Mouse (Mus musculus): ENCODE measurements around the gene Gm21885.
A peak's percentile ranks its signal among the peaks of the same experiment; 100 is the strongest.

The Gm21885 gene

DNA sequence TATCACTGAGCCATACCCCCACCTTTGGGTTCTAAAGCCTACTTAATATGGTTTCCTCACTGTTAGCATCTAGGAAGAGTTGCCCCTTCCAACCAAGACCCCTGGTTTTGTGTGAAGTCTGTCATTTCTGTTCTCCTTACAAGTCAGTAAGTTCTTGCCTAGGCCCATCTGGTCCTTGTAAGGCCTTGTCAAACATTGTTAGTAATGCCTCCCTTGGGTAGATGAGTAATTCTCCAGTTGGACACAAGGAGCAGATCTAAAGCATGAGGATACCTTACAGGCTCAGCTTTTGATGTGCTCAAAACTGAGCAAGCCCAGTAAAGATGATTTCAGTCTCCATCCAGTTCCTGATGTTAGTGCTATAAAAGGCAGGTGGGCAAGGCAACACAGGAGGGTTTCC, 12.9 kb upstream of the Gm21885 start:
- DNase-seq (ENCODE audit: inconsistent ontology term) = no peak

DNA sequence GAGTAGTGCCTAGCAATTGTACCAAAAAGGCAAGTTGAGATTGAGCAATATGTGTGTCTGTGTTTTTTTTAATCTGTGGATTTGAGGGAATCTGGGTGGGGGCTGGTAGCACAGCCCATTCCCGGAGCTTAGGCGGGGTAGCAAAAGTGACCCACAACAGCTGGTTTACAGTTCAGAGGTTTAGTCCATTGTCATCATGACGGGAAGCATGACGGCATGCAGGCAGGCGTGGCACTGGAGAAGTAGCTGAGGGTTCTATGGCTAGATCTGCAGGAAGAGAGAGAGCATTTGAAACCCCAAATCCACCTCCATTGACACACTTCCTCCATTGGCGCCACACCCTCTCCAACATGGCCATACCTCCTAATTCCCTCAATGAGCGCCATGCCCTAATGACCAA, 11.8 kb upstream of the Gm21885 start:
- DNase-seq (ENCODE audit: inconsistent ontology term) = no peak

DNA sequence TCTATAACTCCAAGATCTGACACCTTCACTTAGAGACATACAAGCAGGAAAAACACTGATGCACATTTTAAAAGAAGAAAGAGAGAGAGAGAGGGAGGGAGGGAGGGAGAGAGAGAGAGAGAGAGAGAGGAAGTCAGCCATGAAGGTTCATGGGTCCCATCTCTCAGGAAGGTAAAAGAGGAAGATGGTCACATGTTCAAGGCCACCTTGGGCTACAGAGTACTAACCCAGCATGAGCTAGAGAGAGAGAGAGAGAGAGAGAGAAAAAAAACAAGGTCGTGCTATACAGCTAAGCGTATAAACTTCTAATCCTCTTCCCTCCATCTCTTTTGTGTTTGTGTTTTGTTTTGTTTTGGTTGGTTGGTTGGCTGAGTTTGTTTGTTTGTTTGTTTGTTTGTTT, 10.7 kb upstream of the Gm21885 start:
- DNase-seq (ENCODE audit: inconsistent ontology term) = no peak

DNA sequence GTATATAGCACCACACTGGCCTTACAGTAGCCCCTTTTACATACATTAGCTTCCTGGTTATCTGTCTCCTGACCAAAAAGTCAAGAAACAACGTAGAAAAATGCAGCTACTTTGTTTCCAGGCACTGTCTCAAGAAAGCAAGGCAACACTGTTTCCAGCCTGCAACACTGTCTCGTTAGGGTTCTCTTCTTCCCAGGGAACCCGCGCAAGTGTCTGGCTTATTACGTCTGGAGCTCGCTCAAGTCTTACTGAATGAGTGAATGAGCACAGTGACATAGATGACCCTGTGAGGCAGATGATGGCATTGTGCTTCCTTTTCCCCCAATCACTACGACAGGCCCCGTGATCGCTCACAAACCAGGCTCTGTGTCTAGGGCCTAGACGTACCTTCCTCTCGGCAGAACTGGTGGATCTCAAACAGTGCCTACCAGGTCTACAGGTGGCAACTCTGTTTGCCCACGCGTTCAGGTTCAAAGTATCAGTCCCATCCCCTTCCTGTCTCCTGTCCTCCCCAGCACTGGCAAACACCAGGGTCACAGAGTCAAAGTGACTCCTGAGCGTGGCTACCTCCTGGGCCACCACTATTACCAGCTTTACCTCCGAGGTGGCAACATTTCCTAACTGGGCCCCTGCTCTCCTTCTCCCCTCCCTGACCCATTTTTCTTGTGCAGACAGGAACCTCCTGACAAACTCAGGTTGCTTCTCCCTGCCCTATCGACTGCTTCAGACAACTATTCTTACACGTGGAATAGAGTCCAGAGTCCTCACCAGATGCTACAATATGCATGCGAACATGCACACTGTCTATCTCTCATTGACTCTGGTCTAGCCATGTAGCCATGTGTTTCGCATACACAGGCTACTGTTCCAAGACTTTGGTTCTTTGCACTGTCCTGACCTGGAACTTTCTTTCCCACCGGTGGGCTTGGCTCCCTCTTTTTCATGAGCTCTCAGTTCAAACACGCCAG, 8.4 kb upstream of the Gm21885 start:
- no peak for DNase-seq (ENCODE audit: inconsistent ontology term)

DNA sequence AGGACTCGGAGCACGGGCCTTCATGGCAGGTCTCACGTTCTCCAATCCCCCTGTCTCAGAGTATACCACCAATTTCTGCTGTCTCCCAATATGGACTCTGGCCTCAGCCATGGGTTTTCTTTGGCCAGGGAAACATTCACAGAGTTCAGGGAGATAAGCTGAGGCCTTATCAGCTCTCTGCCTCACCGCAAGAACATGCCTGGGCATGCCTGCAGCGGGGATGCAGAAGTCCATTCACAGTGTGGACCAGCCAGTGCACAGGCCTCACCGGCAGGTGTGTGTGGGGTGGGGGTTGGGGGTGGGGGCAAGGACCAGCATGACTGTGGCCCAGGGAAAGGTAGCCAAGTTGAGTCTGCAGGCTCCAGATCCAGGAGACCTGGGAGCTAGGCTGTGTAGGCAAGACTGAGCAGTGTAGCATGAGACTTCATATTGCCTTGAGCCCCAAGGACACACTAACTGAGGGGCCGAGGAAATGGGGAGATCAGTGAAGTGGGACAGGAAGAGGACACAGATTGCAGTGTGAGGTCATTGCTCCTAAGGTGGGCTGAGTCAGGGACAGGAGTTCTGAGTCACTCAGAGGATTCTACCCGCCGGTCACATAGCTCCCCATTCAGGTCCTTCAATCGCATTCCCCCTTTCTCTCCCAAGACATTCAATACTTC, 7.3 kb upstream of the Gm21885 start:
- DNase-seq (ENCODE audit: inconsistent ontology term) = no peak

DNA sequence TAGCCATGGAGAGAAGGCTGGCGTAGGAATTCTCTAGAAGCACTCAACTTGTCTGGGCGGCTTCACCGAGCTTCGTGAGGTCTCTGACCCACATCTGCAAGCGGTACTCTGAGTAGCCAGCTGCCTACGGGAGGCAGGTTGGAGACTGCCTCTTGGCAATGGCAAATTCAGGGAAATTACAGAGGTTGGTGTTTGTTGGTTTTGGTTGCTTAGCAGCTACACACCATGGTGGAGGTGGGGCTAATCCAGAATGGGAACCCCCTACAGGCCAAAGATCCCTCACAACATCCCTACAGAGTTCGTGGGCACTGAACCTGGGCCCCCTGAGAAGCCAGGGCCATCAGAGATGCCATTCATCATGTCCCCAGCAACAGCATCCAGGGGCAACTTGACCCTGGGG, 6.4 kb upstream of the Gm21885 start:
- DNase-seq (ENCODE audit: inconsistent ontology term) = no peak

DNA sequence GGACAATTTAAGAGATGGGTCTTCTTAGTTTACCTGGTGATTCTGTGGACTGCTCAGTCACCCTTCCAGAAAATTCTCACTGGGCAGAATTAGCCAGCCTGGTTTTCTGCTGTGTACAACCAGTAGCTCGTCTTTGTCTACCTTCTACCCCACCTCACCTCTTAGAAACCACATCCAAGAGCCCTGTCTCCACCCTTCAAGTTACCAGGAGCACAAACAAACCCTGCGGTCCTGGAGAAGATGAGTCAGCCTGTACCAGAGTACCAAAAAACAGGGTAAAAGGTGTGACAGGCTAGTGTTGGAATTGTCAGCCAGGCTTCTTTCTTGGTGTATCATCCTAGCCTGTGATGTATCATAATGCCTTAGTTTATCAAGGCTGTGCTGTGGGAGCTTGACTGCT, 6.0 kb upstream of the Gm21885 start:
- DNase-seq (ENCODE audit: inconsistent ontology term) = no peak

DNA sequence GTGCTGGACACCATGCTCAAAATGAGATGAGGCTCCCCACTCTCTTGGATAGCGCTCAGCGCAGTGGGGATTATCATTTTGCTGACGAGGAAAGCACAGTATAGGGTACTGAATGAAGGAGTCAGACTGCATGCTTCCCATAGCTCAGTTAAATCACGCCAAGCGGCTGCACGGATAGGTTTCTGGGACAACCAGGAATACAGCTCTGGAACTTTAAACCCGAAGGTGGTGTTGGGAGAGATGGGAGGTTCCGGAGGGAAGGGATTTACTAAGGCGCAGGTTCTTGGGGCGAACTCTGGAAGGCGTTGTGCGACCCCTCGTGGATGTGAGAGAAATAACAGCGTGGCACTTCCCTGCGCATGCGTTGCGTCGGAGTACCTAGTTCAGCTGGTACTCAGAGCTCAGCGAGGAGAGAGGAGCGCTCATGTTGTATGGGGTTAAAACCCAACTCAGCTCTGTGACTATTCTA, 4.8 kb upstream of the Gm21885 start:
- peak; percentile 89 for DNase-seq (ENCODE audit: inconsistent ontology term)

DNA sequence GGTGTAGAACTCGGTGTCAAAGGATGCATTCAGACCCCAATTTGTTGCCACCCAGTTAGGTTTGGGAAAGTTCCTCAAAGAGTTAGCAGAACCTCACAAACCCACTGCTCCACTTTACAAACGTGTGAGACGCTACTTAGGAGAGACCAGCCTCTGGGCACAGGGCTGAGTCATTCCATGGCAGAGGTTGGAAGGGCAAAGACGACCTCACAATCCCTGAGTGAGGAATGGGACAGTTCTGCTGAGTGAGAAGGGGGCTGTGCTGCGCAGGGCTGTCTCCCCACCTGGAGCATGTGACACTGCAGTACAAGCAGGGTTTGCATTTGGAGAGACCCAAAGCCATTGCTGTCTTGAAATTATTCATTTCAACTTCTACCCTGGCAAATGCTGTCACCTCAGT, 618 bp downstream of the Gm21885 start:
- no peak for DNase-seq (ENCODE audit: inconsistent ontology term)

DNA sequence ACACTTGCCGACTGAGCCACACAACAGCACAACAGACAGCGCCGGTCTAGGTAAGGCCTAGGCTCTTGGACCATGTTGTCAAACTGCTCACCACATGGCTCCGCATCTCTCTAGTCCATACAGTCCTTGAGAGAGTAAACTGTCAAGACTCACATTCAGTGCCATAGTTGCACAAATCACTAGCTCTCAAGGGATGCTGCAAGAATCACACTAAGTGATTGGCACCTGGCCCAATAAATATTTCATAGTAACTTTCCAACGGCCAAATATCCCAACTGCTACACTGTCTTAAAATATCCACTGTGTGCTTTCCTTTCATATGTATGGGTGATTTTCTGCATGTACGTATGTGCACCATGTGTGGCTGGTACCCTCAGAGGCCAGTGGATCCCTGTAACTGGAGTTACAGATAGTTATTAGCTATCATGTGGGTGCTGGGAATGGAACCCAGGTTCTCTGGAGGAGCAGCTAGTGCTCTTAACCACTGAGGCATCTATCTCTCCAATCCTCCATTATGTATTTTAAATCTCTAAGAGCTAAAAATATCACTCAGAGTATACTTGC, 1.9 kb downstream of the Gm21885 start:
- no peak for DNase-seq (ENCODE audit: inconsistent ontology term)

DNA sequence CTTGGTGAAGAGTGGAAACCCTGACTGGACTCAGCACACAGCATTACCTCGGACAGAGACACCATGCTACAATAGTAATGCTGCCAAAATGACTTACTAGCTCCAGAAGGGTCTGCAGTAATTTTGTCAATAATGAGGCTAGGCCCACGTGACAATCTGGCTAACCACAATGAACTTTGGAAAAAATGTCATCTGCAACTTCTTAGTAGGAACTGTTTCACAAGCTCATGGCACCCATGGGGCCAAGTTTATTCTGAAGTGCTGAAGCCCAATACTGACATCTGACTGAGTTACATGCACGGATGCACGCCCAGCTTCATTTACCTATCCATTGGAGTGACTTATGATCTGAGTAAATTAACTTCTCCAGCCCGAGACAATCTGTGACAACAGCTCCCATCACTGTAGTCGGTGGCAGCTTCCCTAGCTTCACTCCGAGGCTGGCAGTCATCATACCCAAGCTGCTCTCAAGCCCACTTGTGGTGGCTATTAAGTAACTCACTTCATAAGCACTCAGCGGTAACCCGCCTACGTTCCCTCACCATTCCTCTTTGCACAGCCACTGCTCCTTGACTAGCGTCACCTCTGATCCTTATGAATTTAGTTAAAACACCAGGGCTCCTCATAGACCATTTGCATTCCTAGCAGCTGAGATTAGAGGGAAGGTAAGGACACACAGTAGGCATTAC, 4.4 kb downstream of the Gm21885 start:
- no peak for DNase-seq (ENCODE audit: inconsistent ontology term)

DNA sequence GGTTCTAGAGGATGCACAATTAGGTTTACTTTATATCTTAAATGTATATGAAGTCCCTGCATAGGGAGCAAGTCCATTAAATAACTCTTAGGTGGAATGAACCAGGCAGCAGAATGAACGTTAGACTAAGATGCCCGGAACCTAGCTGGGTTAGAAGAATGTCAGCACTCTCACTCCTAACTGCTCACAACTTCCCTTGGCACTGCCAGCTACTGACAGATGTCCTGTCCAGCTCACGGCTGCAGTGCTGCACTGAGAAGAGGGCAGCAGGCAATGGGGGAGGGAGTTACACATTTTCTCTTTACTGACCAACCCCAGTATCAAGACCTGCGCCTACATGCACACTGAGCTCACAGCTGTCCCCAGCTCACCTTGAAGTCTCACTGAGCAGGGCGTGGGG, 5.4 kb downstream of the Gm21885 start:
- DNase-seq (ENCODE audit: inconsistent ontology term) = no peak

DNA sequence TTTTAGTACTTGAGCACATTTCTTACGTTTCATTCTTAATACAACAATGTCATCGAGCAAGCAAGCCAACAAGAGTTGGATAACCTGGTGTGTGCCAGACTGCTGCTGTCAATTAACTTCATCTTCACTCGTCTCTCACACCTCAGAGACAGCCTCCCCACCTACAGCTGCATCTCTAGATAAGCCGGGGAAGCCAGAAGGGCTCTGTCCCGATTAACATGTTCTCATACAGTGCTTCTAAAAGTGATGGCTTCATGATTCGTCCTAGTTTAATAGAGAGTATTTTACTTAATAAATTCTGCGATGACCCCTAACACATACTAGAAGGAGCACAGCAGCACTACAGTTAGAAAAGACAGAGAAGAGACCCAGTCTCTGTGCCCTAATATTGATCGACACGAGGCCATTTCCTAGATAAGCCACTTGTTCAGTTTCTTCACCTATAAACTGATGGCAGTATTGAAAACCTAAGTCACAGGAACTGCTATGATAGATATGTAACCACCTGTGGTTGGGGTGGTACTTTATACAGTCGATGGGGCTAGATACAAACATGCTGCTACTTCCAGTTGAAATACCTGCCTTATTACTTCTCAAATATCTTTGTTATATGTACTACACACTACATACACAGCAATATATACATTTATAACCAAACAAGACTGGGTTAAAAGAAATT, 8.5 kb downstream of the Gm21885 start:
- DNase-seq (ENCODE audit: inconsistent ontology term) = no peak

DNA sequence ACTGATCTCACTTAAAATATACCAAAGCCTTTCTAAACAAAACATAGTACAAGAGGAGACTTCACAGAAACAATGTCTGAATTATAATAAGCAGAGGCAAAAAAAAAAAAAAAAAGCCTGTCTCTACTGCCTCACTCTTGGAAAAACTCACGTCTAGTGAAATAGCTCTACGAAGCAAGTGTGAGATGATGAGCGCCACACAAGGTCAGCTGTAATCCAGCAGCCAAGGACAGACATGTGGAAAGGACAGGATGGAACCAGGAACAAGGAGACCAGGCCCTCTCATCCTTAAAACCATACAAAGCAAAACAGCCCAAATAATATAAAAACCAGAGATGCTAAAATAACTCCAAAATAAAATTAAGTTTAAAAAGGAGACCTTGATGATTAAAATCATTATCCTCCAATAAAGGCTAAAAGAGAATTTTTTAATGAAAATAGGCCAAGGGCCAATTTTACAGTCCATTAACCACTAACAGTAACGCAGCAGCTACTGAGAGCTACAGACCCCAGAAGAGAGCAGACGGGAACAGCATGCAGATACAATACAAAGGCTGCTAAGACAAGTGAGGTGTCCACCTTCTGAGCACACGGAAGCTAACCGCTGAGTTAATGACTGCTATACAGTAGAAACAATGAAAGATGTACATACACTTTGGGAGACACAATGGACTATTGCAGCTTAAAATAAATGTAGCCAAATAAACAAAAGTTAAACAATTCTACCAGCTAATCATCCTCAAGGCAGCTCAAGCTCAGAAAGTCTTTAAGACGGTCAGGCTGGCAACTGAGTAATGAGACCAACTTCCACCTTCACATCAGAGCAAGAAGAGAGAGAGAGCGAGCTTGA, 13.5 kb downstream of the Gm21885 start:
- DNase-seq (ENCODE audit: inconsistent ontology term) = no peak

DNA sequence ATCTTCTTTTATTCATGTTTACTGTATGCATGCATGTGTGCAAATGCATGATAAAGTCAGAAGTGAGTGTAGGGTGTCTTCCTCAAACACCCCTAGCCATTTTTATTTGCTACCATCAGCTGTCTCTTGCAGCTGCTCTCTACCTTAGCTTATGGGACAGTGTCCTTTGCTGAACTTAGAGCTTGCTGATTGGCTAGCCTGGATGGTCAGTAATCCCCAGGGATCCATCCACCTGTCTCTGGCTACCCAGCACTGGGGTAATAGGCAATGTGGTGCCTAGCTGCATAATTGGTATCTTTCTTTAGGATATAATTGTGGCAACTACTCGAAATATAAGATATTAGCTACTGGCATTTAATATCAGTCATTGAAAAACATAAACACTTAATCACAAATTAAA, 31.1 kb downstream of the Gm21885 start:
- DNase-seq (ENCODE audit: inconsistent ontology term) = no peak

DNA sequence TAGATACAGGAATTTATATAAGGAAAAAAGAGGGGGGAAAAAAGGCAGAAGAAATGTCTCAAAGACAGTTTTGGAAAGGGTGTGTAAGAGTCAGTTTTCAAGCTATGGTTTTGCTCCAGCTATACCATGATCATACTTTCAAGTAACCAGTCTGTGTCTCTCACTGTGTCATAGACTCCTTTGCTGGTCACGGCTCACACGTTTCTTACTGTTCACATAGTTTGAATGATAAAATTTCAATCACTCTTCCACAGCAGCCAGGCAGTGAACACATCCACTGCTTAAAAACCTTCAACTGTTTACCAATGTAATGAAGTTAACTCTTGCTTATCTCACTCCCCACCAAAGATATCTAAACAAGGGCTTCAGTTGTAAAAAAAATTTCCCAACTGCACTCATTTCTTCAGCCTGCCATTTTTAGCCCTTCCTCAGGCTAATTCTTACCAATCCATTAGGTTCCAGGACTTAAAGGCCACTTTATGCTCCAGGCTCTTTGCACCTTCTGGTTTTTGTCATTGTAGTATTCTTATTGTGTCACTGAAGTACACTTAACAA, 32.5 kb downstream of the Gm21885 start:
- DNase-seq (ENCODE audit: inconsistent ontology term) = no peak

DNA sequence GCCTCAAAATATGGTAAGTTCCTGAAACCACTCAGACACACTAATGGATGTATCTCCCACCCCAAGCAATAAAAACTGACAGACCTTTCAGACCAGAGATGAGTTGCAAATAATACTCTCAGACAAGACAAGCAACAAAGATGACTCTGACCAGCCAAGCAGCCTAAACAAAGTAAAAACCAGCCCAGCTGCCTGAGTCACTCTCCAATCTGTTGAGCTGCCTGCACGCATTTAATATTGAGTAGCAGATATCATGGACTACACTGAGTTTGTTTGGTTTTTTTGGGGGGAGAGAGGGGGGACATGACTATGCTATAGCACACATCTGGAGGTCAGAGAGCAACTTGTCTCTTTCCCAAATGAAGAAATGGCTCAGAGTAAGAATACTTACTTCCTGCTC, 33.6 kb downstream of the Gm21885 start:
- peak; percentile 19 for DNase-seq (ENCODE audit: inconsistent ontology term)

DNA sequence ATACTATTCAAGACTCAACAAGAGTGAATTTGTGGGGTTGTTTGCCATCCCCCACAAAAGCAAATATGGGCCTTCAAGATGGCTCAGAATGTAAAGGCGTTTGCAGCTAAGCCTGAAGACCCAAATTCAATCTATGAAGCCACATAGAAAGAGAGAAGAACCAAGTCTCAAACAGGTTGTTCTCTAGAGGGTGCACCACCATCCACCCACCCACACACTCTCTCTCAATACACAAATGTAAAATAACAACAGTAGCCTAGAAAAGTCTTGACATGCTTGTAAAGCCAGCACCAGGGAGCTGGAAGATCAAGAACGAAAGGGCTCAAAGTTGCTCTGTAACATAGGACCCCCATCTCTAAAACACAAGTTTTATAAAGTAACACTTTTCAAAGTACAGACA, 34.9 kb downstream of the Gm21885 start:
- no peak for DNase-seq (ENCODE audit: inconsistent ontology term)

DNA sequence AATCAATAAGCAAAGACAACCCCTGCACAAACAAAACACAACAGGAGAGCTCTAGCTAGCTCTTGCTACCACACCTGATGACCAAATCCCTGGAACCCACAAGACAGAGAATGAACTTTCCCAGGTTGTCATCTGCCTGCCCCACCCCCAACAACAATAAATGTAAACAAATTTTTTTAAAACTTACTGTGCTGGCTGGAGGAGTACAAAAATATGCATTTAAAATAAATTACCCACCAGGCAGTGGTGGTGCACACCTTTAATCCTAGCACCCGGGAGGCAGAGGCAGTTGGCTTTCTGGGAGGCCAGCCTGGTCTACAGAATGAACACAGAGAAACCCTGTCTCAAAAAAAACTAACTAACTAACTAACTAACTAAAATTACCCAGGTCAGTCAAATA, 35.3 kb downstream of the Gm21885 start:
- DNase-seq (ENCODE audit: inconsistent ontology term) = no peak

DNA sequence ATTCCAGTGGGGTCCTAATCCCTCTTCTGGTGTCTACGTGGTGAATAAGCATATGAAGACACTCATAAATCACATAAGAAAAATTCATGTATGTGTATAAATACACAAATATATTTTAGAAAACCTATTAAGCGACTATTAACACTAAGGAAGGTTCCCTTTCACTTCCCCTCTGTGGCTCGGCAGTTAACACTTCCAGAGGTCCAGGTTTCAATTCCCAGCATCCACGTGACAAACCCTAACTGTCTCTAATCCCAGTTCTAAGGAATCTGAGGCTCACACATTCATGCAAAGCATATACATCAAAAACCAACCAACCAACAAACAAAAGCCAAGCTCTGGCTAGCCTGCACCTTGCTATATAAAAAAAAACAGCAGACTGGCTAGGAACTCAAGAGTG, 35.8 kb downstream of the Gm21885 start:
- DNase-seq (ENCODE audit: inconsistent ontology term) = no peak
